Mouse (Mus musculus) C2C12 (cell line): Measurements from ENCODE around the gene Sprr2a2.
"Not testable (repeated sequence)": the region's sequence is repeated elsewhere in the genome, so short reads cannot be mapped to it uniquely, and the experiment has no call there.

Experiments
- CEBPB ChIP-seq: IDR thresholded peaks from one replicate; pipeline ENCODE4 v1.6.1; 2011; ENCODE audit warnings: low read depth, mild to moderate bottlenecking, control low read depth, moderate library complexity
- CTCF ChIP-seq: IDR thresholded peaks from one replicate; pipeline ENCODE4 v1.5.1; 2011; ENCODE audit not compliant: control insufficient read depth, insufficient read depth, insufficient read length
- FOSL1 ChIP-seq: IDR thresholded peaks from one replicate; pipeline ENCODE4 v1.8.0; 2011; ENCODE audit warnings: mild to moderate bottlenecking, low read length; ENCODE audit not compliant: poor library complexity, insufficient read depth, severe bottlenecking
- MAX ChIP-seq: IDR thresholded peaks from one replicate; pipeline ENCODE4 v1.6.1; 2011; ENCODE audit warnings: mild to moderate bottlenecking, control low read depth
- MYOD1 ChIP-seq: IDR thresholded peaks from one replicate; pipeline ENCODE4 v1.6.1; 2011; ENCODE audit warnings: low read depth; ENCODE audit not compliant: control insufficient read depth, insufficient read length
- MYOG ChIP-seq: IDR thresholded peaks from one replicate; pipeline ENCODE4 v1.6.1; 2011; ENCODE audit not compliant: control insufficient read depth, insufficient read length; ENCODE audit errors: extremely low read depth
- USF1 ChIP-seq: IDR thresholded peaks from one replicate; pipeline ENCODE4 v1.6.1; 2011; ENCODE audit warnings: low read depth, mild to moderate bottlenecking, control low read depth, moderate library complexity

GRCm38 (mm10) chr3:92279663-92280062 lies 63.9 kb downstream of the Sprr2a2 start:
- TF ChIP-seq MYOG, FOSL1, CTCF, MAX, USF1, MYOD1, CEBPB: not testable (repeated sequence)
